Mouse (Mus musculus): ENCODE data around the gene Pim1.

Gene Pim1

DNA sequence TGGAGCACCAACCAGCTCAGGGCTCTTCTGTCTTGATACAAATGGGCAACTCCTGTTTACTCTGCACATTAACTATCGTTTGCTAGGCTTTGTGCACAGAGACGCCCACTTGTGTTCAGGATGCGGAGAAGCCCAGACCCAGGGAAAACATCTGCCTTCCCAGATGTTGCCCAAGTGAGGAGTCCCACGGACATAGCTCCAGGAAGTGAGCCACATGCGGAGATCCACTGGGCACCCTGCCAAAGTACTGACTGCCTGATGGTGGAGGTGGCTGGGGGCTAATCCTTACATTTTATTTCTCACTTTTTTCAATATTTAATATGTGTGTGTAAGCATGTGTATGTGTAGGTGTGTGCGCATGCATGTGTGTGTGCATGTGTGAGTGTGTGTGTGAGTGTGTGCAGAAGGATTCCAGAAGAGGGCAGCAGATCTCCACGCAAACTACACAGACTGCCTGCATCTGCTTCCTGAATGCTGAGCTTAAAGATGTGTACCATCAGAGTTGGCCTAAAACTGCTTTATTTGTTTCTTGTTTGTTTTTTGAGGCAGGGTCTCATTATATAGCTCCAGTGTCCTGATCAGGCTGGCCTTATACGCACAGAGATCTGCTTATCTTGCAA, 38.1 kb downstream of the Pim1 start:
- DNase-seq (ENCODE audit: low spot score): no peak

DNA sequence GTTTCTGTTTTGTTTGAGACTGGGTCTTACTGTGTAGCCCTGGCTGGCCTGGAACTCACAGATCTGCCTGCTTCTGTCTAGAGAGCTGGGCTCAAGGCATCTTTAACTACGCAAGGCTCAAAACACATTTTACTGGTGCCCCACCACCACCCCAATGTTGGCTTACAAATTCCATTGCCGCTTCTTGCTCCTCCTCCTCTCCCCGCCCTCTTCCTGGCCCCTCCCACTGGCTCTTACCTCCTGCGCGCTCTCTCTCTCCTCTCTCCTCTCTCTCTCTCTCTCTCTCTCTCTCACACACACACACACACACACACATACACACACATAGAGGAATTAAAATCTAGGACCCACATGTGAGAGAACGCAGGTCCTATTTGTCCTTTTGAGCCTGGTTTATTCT, 40.0 kb downstream of the Pim1 start:
- DNase-seq (ENCODE audit: low spot score): no peak

DNA sequence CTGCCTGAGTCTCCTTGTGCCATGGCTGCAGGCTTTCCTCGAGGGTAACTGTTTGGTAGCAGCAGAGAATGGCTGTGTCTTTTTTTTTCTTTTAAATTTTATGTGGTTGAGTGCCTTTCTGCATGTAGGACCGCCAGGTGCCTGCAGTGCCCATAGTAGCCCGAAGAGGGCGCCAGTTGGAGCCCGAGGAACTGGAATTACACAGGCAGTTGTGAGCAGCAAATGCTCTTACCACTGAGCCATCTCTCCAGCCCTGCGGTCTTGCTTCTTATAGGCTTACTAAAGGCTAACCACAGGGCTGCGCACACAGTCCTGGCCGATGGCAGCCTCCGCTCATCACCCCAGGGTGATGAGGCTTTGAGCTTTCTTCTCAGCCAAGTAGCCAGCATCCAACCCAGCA, 40.7 kb downstream of the Pim1 start:
- DNase-seq (ENCODE audit: low spot score): no peak

DNA sequence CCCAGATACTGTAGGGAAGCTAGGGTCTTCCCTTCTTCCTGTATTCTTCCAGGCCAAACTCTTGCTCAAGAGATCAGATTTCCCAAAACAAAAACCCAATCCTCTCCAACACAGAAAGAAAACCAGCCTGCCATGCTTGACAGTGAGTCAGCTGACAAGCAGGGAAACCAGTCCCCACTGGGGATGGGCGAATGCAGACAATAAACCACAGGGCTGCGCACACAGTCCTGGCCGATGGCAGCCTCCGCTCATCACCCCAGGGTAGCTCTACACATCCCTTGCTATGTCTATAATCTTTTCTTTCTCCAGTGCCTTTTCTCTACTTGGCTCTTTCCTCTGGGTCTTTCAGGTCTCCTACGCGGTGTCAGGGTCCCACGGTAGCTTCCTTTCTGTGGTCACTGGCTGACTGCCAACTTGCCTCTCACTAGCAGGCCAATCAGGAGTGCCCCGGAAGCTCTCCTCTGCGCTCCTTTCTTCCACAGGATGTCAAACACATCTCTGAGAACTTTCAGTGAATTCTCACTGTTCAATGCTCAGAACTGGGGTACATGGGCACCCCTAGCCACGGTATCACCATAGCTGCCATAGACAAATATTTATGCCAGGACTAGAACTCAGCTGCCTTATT, 41.3 kb downstream of the Pim1 start:
- DNase-seq (ENCODE audit: low spot score): no peak

DNA sequence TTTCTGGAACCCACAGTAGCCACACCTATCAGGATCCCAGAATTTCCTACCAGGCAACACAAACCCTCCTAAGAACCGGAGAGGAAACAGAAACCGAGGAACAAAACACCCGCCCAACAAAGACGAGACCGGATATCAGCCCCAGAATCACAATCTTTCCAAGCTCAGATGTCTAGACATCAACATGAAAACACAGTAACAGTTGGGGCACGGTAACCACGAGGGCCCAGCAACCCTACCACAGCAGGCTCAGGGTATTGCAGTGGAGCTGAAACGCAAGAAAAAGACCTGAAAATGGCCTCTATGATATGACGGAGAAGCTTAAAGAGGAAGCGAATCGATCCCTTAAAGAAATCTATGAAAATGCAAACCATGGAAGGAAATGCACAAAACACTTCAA, 43.3 kb downstream of the Pim1 start:
- no peak for DNase-seq (ENCODE audit: low spot score)

DNA sequence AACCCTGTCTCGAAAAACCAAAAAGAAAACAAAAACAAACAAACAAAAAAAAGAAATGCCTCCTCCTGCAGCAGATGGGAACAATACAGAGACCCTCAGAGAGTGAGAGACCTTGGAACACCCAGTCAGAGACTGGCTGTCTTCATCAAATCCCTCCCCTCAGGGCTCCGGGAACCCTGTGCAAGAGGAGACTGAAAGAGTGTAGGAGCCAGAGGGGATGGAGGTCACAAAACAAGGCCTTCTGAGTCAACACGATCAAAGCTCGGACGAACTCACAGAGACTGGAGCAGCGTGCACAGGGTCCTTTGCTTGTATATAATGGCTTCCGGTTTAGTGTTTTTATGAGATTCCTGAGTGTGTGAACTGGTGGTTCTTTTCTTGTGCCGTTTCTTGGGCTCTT, 49.9 kb downstream of the Pim1 start:
- DNase-seq (ENCODE audit: low spot score): no peak

DNA sequence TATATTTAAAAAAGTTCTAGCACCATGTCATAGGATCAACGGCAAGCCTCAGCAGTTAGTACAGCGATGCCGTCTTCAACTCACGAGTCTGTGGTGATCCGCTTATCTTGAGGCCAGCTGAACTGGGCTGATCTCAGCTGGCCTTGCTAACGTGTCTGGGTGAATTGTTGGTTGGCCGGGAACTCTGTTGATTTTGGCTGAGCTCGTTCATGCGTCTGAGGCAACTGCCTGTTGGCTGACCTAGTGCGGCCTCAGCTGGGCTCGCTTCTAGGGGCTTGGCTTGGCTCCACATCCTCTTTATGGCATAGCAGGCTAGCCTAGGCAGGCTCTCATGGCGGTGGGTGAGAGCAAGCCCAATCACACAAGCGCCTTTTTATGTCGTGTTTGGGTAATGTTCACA, 50.9 kb downstream of the Pim1 start:
- no peak for DNase-seq (ENCODE audit: low spot score)

DNA sequence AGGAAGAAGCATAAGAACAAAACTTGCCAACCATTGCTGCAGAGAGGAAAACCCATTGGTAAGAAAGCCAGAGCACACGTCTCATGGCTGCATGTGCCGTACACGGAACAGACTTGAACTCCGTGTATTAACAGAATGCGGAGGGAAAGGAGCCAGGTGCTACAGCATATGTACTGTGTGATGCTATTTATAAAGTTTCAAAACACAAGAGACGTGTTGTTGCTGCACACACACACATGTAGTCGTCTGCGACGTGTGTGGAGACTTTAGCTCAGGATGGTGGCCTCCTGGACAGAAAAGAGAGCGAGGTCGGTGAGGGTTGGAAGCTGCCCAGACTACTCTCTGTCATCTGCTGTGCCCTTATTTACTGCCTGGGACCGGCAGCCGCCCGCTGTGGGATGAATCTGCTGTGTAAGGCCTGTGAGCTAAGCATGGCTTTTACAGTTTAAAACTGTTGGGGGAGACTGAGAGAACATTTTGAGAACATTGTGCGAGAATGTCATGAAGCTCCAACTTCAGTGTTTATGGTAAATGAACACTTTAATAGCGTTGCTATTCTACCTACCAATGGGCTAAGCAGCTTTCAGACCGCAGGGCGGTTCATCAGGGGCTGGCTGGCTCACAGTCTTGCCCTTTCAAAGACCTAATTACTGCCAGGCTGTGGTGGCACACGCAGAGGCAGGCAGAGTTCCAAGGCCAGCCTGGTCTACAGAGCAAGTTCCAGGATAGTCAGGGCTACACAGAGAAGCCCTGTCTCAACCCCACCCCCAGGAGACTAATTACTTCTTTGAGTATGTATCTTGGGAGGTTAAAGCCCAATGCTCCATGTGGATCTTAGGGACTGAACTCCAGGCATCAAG, 52.5 kb downstream of the Pim1 start:
- DNase-seq (ENCODE audit: low spot score): peak; percentile 28

DNA sequence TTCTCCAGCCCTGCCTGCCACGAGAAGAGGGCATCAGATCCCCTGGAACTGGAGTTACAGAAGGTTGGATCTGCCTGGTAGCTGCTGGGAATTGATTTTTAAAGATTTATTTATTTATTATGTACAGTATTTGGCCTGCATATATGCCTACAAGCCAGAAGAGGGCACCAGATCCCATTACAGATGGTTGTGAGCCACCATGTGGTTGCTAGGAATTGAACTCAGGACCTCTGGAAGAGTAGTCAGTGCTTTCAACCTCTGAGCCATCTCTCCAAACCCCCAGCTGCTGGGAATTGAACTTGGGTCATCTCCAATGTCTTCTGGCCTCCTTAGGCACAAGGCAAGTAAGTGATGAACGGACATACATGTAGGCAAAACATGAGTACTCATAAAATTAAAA, 53.5 kb downstream of the Pim1 start:
- no peak for DNase-seq (ENCODE audit: low spot score)

DNA sequence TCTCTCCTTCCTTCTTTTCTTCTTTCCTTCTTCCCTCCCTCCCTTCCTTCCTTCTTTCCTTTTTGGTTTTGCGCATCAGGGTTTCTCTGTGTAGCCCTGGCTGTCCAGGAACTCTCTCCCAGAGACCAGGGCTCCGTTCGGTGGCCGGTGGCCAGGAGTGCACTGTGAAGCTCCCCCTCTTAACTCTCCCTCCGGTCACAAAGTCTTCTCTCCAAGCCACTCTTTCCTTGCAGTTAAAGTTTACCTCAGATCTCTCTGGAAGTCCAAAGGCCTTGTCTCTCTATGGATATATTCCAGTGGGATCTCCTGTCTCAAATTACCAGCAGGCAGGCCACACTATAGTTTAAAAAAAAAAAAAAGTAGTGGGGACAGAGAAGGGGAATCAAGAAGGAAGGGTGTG, 54.7 kb downstream of the Pim1 start:
- DNase-seq (ENCODE audit: low spot score): no peak

Measured in layer of hippocampus, adult 11-12 months (tissue).